Mouse (Mus musculus): Measurements from ENCODE around the gene Impdh1. TPM values are rescaled to one million over a fixed set of nuclear protein-coding genes. Genes with fewer than 3 reads are reported as not detected.

Gene Impdh1
- polyA plus RNA-seq, 1 experiment from 2014 or later: 45.7 TPM

DNA sequence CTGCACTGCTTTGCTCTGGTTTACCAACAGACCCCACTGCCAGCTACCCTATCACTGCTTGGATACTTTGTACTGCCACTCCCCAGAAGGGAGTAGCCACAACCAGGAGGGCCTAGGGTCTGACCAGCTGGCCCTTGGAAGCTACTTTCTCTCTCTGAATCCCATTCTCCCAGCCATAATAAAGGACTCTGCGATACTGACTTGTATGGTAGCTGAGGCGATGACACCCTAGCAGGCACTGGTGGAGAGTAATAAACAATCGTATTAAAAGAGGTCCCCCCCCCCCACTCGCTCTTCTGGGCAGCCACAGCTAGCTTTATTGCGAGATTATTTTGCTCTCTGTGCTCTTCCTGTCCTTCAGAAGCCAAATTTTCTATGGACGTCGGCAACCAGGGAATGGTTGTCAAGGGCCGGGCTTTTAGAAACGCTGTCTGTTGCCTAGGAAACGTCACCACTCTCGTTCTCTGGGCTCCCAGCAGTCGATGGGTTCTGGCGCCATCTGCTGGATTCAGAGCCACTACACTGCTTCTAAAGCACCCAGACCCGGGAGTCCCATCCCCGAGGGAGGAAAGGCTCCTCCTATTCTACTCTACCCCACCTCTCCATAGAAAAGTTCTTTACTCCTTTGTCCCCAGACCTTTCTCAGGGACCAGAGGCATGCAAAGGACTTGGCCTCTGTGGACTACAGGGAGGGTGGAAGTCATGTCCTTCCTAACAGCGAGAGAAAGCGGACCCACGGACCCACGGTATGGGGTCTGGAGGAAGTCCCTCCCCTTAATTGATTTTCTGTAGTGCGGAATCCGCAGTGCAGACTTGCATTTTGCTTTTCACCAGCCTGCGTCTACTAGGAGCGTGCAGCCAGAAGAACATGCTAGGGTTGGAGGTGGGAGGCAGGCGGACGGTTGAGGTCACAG is 17.6 kb downstream of the Impdh1 start:
- 13% methylated on average over 25 of the region's 25 CpGs for WGBS
- peak overlapping the region; percentile 33; the same call in 1 of the 2 replicates for H3K9ac ChIP-seq (ENCODE audit: low read length)
- no peak overlapping the region for H3K27ac ChIP-seq (ENCODE audit: low read length)
- H3K36me3 ChIP-seq (ENCODE audit: control insufficient read depth, insufficient read depth, low read length): no peaks in the 10 kb centered on the region
- H3K4me2 ChIP-seq (ENCODE audit: low read depth, low read length): peak overlapping the region; percentile 58
- no peaks in the 10 kb centered on the region for H3K27me3 ChIP-seq (ENCODE audit: control insufficient read depth, insufficient read depth, low read depth, low read length)
- peak; percentile 90 for ATAC-seq (ENCODE audit: low read depth)
- H3K9me3 ChIP-seq (ENCODE audit: control insufficient read depth, low read length): no peaks in the 10 kb centered on the region
- H3K4me1 ChIP-seq (replicated peaks; ENCODE audit: control insufficient read depth, insufficient read depth, low read length): peaks cover 6% of the 10 kb centered on the region
- peak overlapping the region; percentile 40 for H3K4me3 ChIP-seq (ENCODE audit: low read length)

DNA sequence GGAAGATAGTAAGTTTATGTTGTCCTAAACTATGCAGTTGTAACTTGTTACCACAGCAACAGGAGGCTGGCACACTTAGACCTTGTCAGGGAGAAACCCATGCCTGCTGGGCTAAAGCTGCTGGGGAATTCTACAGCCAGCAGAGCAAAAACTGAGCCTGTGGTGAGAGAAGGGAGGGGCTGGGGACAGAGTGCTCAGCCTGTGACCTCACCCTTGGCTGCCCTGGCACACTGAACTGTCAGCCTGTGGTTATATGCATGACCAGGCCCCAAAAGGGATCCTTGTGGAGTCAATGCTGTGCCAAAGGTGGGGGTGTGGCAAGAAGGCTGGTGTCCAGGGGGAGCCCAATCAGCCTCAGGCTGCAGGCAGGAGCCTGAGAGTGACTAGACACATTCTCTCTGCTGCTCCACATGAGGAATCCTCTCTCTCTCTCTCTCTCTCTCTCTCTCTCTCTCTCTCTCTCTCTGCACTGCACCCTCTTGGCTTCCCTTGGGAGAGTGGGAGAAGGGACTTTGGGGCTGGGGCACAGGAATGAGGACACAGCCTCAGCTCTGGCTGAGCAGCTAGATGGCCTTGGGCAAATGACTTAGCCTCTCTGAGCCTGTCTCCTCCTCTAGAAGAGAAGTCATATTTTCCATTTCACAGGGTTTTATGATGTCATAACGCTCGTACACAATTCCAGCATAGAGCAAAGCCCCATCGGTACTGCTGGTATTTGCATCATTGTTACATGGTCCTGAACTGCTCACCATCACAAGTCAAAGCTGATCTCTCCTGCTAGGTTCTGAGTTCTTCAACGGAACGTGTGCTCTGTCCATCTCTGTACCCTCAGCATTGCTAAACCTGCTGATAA is 20.1 kb downstream of the Impdh1 start:
- H3K27ac ChIP-seq (ENCODE audit: low read length): no peak overlapping the region
- no peak overlapping the region for H3K4me3 ChIP-seq (ENCODE audit: low read length)
- ATAC-seq (ENCODE audit: low read depth): no peak
- WGBS: 77% methylated on average over 5 of the region's 5 CpGs
- no peaks in the 10 kb centered on the region for H3K9me3 ChIP-seq (ENCODE audit: control insufficient read depth, low read length)
- H3K4me2 ChIP-seq (ENCODE audit: low read depth, low read length): no peak overlapping the region
- no peaks in the 10 kb centered on the region for H3K36me3 ChIP-seq (ENCODE audit: control insufficient read depth, insufficient read depth, low read length)
- peaks cover 6% of the 10 kb centered on the region for H3K4me1 ChIP-seq (replicated peaks; ENCODE audit: control insufficient read depth, insufficient read depth, low read length)
- no peaks in the 10 kb centered on the region for H3K27me3 ChIP-seq (ENCODE audit: control insufficient read depth, insufficient read depth, low read depth, low read length)
- H3K9ac ChIP-seq (ENCODE audit: low read length): no peak overlapping the region

DNA sequence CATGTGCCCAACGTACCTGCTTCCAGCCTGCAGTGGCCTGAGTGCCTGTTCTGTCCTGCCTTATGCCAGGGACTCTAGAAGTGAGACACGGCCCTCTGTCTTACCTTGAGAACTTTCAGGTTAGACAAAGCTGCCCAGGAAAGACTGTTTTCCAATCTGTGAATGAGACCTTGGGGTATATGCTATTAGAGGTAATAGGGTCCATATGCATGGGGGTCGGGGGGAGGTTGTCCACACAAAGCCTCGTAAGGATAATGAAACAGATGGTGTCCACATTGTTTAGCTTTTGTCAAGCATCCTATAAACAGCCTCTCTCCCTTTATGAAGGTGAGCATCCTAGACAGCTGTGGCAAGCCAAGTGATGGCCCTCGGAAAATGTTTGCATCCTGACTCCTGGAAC is 21.0 kb downstream of the Impdh1 start:
- no peak overlapping the region for H3K4me2 ChIP-seq (ENCODE audit: low read depth, low read length)
- WGBS: 81% methylated on average over 5 of the region's 5 CpGs
- ATAC-seq (ENCODE audit: low read depth): no peak

DNA sequence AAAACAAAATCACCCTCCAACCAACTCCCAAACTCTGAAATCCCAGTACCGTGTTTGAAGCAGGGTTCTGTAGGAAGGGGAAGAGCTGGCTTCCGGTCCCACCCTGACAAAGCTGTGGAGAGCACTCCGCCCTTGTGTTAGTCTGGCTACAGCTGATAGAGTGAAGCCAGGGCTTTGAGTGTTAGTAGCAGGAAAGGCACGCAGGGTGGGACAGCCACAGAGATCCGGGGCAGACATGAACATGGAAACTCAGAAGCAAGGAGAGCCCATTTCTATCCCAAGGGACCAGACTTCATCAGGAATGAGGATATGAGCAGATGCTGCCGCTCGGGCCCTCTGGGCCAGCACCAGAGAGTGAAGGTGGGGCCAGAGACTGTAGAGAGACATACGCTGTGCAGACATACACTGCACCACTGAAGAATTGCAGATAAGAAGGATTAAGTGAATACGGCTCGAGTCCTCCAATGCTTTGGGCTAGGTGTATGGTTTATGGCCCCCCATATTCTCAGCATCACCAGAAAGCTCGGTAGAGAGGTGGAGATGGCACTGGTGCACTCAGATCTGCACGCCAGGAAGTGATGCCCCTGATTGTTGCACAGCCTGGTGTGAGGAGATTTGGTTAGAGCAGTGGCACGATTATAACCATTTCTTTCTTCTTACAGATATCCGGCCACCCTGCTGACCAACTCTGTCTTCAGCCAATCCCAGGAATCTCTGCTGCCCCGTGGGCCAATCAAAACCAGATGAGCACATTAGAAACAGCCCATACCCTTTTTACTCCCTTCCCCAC is 22.0 kb downstream of the Impdh1 start:
- Histone ChIP-seq H3K27me3 (ENCODE audit: control insufficient read depth, insufficient read depth, low read depth, low read length) (no peaks in the 10 kb centered on the region), H3K4me3 (ENCODE audit: low read length) (no peak overlapping the region), H3K9me3 (ENCODE audit: control insufficient read depth, low read length) (no peaks in the 10 kb centered on the region), H3K27ac (ENCODE audit: low read length) (no peak overlapping the region), H3K9ac (ENCODE audit: low read length) (no peak overlapping the region), H3K4me2 (ENCODE audit: low read depth, low read length) (no peak overlapping the region), H3K36me3 (ENCODE audit: control insufficient read depth, insufficient read depth, low read length) (no peaks in the 10 kb centered on the region), H3K4me1 (replicated peaks; ENCODE audit: control insufficient read depth, insufficient read depth, low read length) (peaks cover 6% of the 10 kb centered on the region)
- WGBS: 58% methylated on average over 15 of the region's 15 CpGs
- no peak for ATAC-seq (ENCODE audit: low read depth)

More for the DNA sequence above, 21.0 kb downstream of the Impdh1 start:
- no peak overlapping the region for H3K4me3 ChIP-seq (ENCODE audit: low read length)
- H3K9ac ChIP-seq (ENCODE audit: low read length): no peak overlapping the region
- peaks cover 6% of the 10 kb centered on the region for H3K4me1 ChIP-seq (replicated peaks; ENCODE audit: control insufficient read depth, insufficient read depth, low read length)
- no peaks in the 10 kb centered on the region for H3K36me3 ChIP-seq (ENCODE audit: control insufficient read depth, insufficient read depth, low read length)
- H3K9me3 ChIP-seq (ENCODE audit: control insufficient read depth, low read length): no peaks in the 10 kb centered on the region
- no peaks in the 10 kb centered on the region for H3K27me3 ChIP-seq (ENCODE audit: control insufficient read depth, insufficient read depth, low read depth, low read length)
- no peak overlapping the region for H3K27ac ChIP-seq (ENCODE audit: low read length)

GRCm38 (mm10) chr6:29187936-29188335 is 28.2 kb downstream of the Impdh1 start:
- Histone ChIP-seq H3K9me3 (ENCODE audit: control insufficient read depth, low read length) (no peaks in the 10 kb centered on the region), H3K27me3 (ENCODE audit: control insufficient read depth, insufficient read depth, low read depth, low read length) (no peaks in the 10 kb centered on the region), H3K4me3 (ENCODE audit: low read length) (no peak overlapping the region), H3K27ac (ENCODE audit: low read length) (no peak overlapping the region), H3K9ac (ENCODE audit: low read length) (no peak overlapping the region), H3K4me2 (ENCODE audit: low read depth, low read length) (no peak overlapping the region), H3K4me1 (replicated peaks; ENCODE audit: control insufficient read depth, insufficient read depth, low read length) (no peaks in the 10 kb centered on the region), H3K36me3 (ENCODE audit: control insufficient read depth, insufficient read depth, low read length) (no peaks in the 10 kb centered on the region)
- WGBS: 63% methylated on average over 1 of the region's 1 CpGs
- ATAC-seq (ENCODE audit: low read depth): no peak

DNA sequence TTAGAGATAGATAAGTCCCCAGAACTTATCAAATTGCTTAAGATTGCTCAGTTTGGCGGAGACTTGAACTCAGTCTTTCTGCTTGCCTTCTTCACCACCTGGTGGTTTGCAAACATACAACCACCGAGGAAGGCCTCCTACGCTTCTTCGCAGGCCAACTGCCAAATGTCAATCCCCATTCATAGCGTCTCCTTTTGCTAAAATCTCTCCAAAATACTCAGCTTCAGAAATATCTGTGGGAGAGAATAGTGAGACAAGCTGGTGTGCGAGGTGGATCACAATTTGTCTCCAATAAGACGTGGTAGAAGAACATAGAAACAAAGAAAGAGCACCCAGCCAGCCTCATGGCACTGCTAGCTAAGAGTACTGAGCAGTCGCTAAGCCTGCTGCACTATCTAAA is 36.3 kb downstream of the Impdh1 start:
- 53% methylated on average over 8 of the region's 8 CpGs for WGBS
- Histone ChIP-seq H3K9me3 (ENCODE audit: control insufficient read depth, low read length) (no peaks in the 10 kb centered on the region), H3K27me3 (ENCODE audit: control insufficient read depth, insufficient read depth, low read depth, low read length) (peaks cover 50% of the 10 kb centered on the region), H3K4me2 (ENCODE audit: low read depth, low read length) (peak overlapping the region; percentile 97), H3K9ac (ENCODE audit: low read length) (no peak overlapping the region), H3K36me3 (ENCODE audit: control insufficient read depth, insufficient read depth, low read length) (no peaks in the 10 kb centered on the region), H3K4me1 (replicated peaks; ENCODE audit: control insufficient read depth, insufficient read depth, low read length) (no peaks in the 10 kb centered on the region; the same call in 1 of the 2 replicates), H3K4me3 (ENCODE audit: low read length) (peak overlapping the region; percentile 63), H3K27ac (ENCODE audit: low read length) (no peak overlapping the region)
- ATAC-seq (ENCODE audit: low read depth): no peak

- Histone ChIP-seq H3K4me1 (replicated peaks; ENCODE audit: control insufficient read depth, insufficient read depth, low read length) (no peaks in the 10 kb centered on the region; the same call in 1 of the 2 replicates), H3K4me3 (ENCODE audit: low read length) (peak within 1 kb of the TSS; percentile 63), H3K36me3 (ENCODE audit: control insufficient read depth, insufficient read depth, low read length) (no peaks in the 10 kb centered on the region), H3K9ac (ENCODE audit: low read length) (peak within 1 kb of the TSS; percentile 67), H3K9me3 (ENCODE audit: control insufficient read depth, low read length) (no peaks in the 10 kb centered on the region), H3K4me2 (ENCODE audit: low read depth, low read length) (peak within 1 kb of the TSS; percentile 97), H3K27me3 (ENCODE audit: control insufficient read depth, insufficient read depth, low read depth, low read length) (peaks cover 54% of the 10 kb centered on the region), H3K27ac (ENCODE audit: low read length) (no peak within 1 kb of the TSS)
- ATAC-seq (ENCODE audit: low read depth): peak; percentile 85
- WGBS: 1% methylated on average over 65 of the region's 79 CpGs
Observed at GRCm38 (mm10) chr6:29178888-29179658, 37.1 kb downstream of the Impdh1 start, which contains the start of gene Prrt4. Prrt4 (minus strand) TSS chr6:29179584.

Data from lung, embryonic 16.5 days (tissue).